Mouse (Mus musculus) forebrain, embryonic 12.5 days (tissue): Measurements from ENCODE around the gene Plcb1. TPM values are rescaled to one million over a fixed set of nuclear protein-coding genes. Genes with fewer than 3 reads are reported as not detected.

Experiments
- ATAC-seq: fragments of 200-750 bp; cut with Nextera tagmentation; 2 replicates; pipeline ENCODE4 v1.8.0; 2017; ENCODE audit warnings: moderate TSS enrichment; ENCODE audit not compliant: low FRiP score
- H3K27ac ChIP-seq: fragments of 300-500 bp; sonication (generic); 2 replicates; pipeline ENCODE4 v1.5.1; 2016; ENCODE audit warnings: mild to moderate bottlenecking
- H3K27me3 ChIP-seq: fragments of 300-500 bp; sonication (generic); 2 replicates; pipeline ENCODE4 v1.6.1; 2016; ENCODE audit warnings: mild to moderate bottlenecking
- H3K36me3 ChIP-seq: fragments of 300-500 bp; sonication (generic); replicated peaks from 2 replicates; pipeline ENCODE4 v1.6.1; 2016; ENCODE audit warnings: mild to moderate bottlenecking
- H3K4me1 ChIP-seq: fragments of 300-500 bp; sonication (generic); 2 replicates; pipeline ENCODE4 v1.6.1; 2016
- H3K4me2 ChIP-seq: fragments of 300-500 bp; sonication (generic); 2 replicates; pipeline ENCODE4 v1.6.1; 2016; ENCODE audit warnings: mild to moderate bottlenecking, moderate library complexity
- H3K4me3 ChIP-seq: fragments of 300-500 bp; sonication (generic); replicated peaks from 2 replicates; pipeline ENCODE4 v1.5.1; 2016; ENCODE audit warnings: mild to moderate bottlenecking
- H3K9ac ChIP-seq: fragments of 300-500 bp; sonication (generic); 2 replicates; pipeline ENCODE4 v1.6.1; 2016; ENCODE audit warnings: mild to moderate bottlenecking
- H3K9me3 ChIP-seq: fragments of 300-500 bp; sonication (generic); 2 replicates; pipeline ENCODE4 v1.6.1; 2016
- WGBS: fragments of 180-500 bp; shearing (Covaris S2); methylation state at CpG from one replicate; pipeline ENCODE4 v1.1.7; 2016; 5-methylcytosine and 5-hydroxymethylcytosine counted together
- polyA plus RNA-seq: library from polyadenylated mRNA; unstranded; fragments of >200 nt; fragmentation: Nextera tagmentation; extraction: Ambion mirVana; gene quantifications from 2 replicates; pipeline ENCODE4 v1.2.1, GENCODE M21; 2016

The Plcb1 gene
- polyA plus RNA-seq, 1 experiment from 2014 or later: 19.3 TPM

- 75% methylated on average over 6 of the region's 6 CpGs for WGBS
- Histone ChIP-seq H3K4me2 (no peak overlapping the region), H3K4me1 (no peaks in the 10 kb centered on the region), H3K9me3 (no peaks in the 10 kb centered on the region), H3K27ac (no peak overlapping the region), H3K4me3 (no peak overlapping the region), H3K36me3 (no peaks in the 10 kb centered on the region), H3K27me3 (no peaks in the 10 kb centered on the region), H3K9ac (no peak overlapping the region)
- no peak for ATAC-seq
Observed at GRCm38 (mm10) chr2:134844391-134845238, 58.7 kb downstream of the Plcb1 start.

GRCm38 (mm10) chr2:134845239-134845738 lies 59.4 kb downstream of the Plcb1 start:
- Histone ChIP-seq H3K9me3 (no peaks in the 10 kb centered on the region), H3K27ac (no peak overlapping the region), H3K4me2 (no peak overlapping the region), H3K9ac (no peak overlapping the region), H3K4me3 (no peak overlapping the region), H3K27me3 (no peaks in the 10 kb centered on the region), H3K4me1 (no peaks in the 10 kb centered on the region), H3K36me3 (no peaks in the 10 kb centered on the region)
- no peak for ATAC-seq
- WGBS: 76% methylated on average over 3 of the region's 3 CpGs

GRCm38 (mm10) chr2:134846555-134846954 lies 60.7 kb downstream of the Plcb1 start:
- 89% methylated on average over 3 of the region's 3 CpGs for WGBS
- no peaks in the 10 kb centered on the region for H3K9me3 ChIP-seq
- ATAC-seq: no peak

GRCm38 (mm10) chr2:134851189-134852171 lies 65.6 kb downstream of the Plcb1 start:
- ATAC-seq: no peak
- WGBS: 86% methylated on average over 13 of the region's 13 CpGs
- no peaks in the 10 kb centered on the region for H3K36me3 ChIP-seq
- H3K4me2 ChIP-seq: no peak overlapping the region
- no peak overlapping the region for H3K27ac ChIP-seq
- H3K9me3 ChIP-seq: no peaks in the 10 kb centered on the region
- H3K27me3 ChIP-seq: no peaks in the 10 kb centered on the region
- no peak overlapping the region for H3K9ac ChIP-seq
- H3K4me3 ChIP-seq: no peak overlapping the region
- no peaks in the 10 kb centered on the region for H3K4me1 ChIP-seq

More at GRCm38 (mm10) chr2:134846555-134846954, 60.7 kb downstream of the Plcb1 start:
- no peaks in the 10 kb centered on the region for H3K27me3 ChIP-seq
- no peaks in the 10 kb centered on the region for H3K36me3 ChIP-seq
- H3K4me2 ChIP-seq: no peak overlapping the region
- H3K4me1 ChIP-seq: no peaks in the 10 kb centered on the region
- no peak overlapping the region for H3K27ac ChIP-seq
- H3K4me3 ChIP-seq: no peak overlapping the region
- no peak overlapping the region for H3K9ac ChIP-seq

GRCm38 (mm10) chr2:134856239-134856638 lies 70.4 kb downstream of the Plcb1 start:
- H3K4me1 ChIP-seq: no peaks in the 10 kb centered on the region
- no peaks in the 10 kb centered on the region for H3K36me3 ChIP-seq
- H3K27ac ChIP-seq: no peak overlapping the region
- no peaks in the 10 kb centered on the region for H3K9me3 ChIP-seq
- H3K4me3 ChIP-seq: no peak overlapping the region
- H3K27me3 ChIP-seq: no peaks in the 10 kb centered on the region
- H3K9ac ChIP-seq: no peak overlapping the region
- no peak for ATAC-seq
- no peak overlapping the region for H3K4me2 ChIP-seq

GRCm38 (mm10) chr2:134856691-134857090 lies 70.8 kb downstream of the Plcb1 start:
- Histone ChIP-seq H3K4me1 (no peaks in the 10 kb centered on the region), H3K36me3 (no peaks in the 10 kb centered on the region), H3K9me3 (no peaks in the 10 kb centered on the region), H3K4me3 (no peak overlapping the region), H3K27me3 (no peaks in the 10 kb centered on the region), H3K9ac (no peak overlapping the region), H3K27ac (no peak overlapping the region), H3K4me2 (no peak overlapping the region)
- 32% methylated on average over 2 of the region's 2 CpGs for WGBS
- ATAC-seq: no peak

GRCm38 (mm10) chr2:134864985-134865645 lies 79.2 kb downstream of the Plcb1 start:
- Histone ChIP-seq H3K4me1 (no peaks in the 10 kb centered on the region), H3K27ac (no peak overlapping the region), H3K4me3 (no peak overlapping the region), H3K9me3 (no peaks in the 10 kb centered on the region), H3K36me3 (no peaks in the 10 kb centered on the region), H3K9ac (no peak overlapping the region), H3K27me3 (no peaks in the 10 kb centered on the region), H3K4me2 (no peak overlapping the region)
- 91% methylated on average over 7 of the region's 7 CpGs for WGBS
- no peak for ATAC-seq

GRCm38 (mm10) chr2:134867381-134867780 lies 81.5 kb downstream of the Plcb1 start:
- Histone ChIP-seq H3K27me3 (no peaks in the 10 kb centered on the region), H3K9me3 (no peaks in the 10 kb centered on the region), H3K27ac (no peak overlapping the region), H3K9ac (no peak overlapping the region), H3K4me1 (peaks cover 4% of the 10 kb centered on the region; the same call in 1 of the 2 replicates), H3K36me3 (no peaks in the 10 kb centered on the region), H3K4me3 (no peak overlapping the region), H3K4me2 (no peak overlapping the region)
- 85% methylated on average over 6 of the region's 6 CpGs for whole genome bisulfite sequencing
- no peak for ATAC-seq

- no peak overlapping the region for H3K27ac ChIP-seq
- 65% methylated on average over 9 of the region's 9 CpGs for WGBS
- ATAC-seq: peak; percentile 60; the same call in 1 of the 2 replicates
- H3K4me1 ChIP-seq: peaks cover 6% of the 10 kb centered on the region; the same call in 1 of the 2 replicates
- no peaks in the 10 kb centered on the region for H3K9me3 ChIP-seq
- H3K4me2 ChIP-seq: no peak overlapping the region
- H3K4me3 ChIP-seq: no peak overlapping the region
- H3K9ac ChIP-seq: no peak overlapping the region
- H3K36me3 ChIP-seq: no peaks in the 10 kb centered on the region
- no peaks in the 10 kb centered on the region for H3K27me3 ChIP-seq
Observed at GRCm38 (mm10) chr2:134871692-134872489, 86.0 kb downstream of the Plcb1 start.

GRCm38 (mm10) chr2:134872490-134872781 lies 86.6 kb downstream of the Plcb1 start:
- H3K4me1 ChIP-seq: peaks cover 6% of the 10 kb centered on the region; the same call in 1 of the 2 replicates
- no peaks in the 10 kb centered on the region for H3K9me3 ChIP-seq
- H3K36me3 ChIP-seq: no peaks in the 10 kb centered on the region
- H3K4me3 ChIP-seq: no peak overlapping the region
- H3K27me3 ChIP-seq: no peaks in the 10 kb centered on the region
- H3K9ac ChIP-seq: no peak overlapping the region
- ATAC-seq: no peak
- H3K27ac ChIP-seq: no peak overlapping the region
- no peak overlapping the region for H3K4me2 ChIP-seq

- Histone ChIP-seq H3K4me3 (no peak overlapping the region), H3K36me3 (no peaks in the 10 kb centered on the region), H3K9me3 (no peaks in the 10 kb centered on the region), H3K27ac (no peak overlapping the region), H3K4me1 (peaks cover 4% of the 10 kb centered on the region; the same call in 1 of the 2 replicates), H3K9ac (no peak overlapping the region), H3K4me2 (no peak overlapping the region), H3K27me3 (no peaks in the 10 kb centered on the region)
- 78% methylated on average over 4 of the region's 4 CpGs for WGBS
- no peak for ATAC-seq
Observed at GRCm38 (mm10) chr2:134877148-134877547, 91.3 kb downstream of the Plcb1 start.
